Mouse (Mus musculus): ENCODE measurements around the gene Rgs3.

Gene Rgs3

DNA sequence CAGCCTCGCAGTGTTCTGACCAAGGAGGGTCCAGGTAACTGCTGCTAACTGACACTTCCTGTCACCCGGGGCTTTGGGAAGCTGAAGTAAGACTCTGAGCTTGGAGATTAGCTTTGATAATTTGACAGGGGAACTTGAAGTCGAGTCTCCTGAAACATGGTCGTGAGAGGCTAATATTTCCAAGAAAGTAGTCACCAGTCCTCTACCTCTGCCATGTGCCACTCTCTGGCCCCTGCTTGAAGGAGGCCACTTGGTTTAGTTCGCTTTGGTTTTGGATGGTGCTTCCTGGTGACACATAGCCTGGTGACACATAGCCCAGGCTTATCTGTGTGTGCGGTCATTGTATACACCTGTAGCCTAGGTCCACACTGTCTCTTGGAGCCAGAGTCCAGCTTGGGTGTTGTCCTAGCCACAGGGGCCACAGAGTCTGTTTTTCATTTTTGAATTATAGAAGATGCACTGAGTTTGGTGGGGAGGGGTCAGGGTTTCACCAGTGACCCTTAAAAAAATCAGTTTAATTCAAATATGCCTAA, at the start of gene Rgs3:
Gene Rgs3, plus strand, starts transcription at position 51 of the 533 bp plus-strand sequence.
- no peak for DNase-seq (ENCODE audit: low spot score)

DNA sequence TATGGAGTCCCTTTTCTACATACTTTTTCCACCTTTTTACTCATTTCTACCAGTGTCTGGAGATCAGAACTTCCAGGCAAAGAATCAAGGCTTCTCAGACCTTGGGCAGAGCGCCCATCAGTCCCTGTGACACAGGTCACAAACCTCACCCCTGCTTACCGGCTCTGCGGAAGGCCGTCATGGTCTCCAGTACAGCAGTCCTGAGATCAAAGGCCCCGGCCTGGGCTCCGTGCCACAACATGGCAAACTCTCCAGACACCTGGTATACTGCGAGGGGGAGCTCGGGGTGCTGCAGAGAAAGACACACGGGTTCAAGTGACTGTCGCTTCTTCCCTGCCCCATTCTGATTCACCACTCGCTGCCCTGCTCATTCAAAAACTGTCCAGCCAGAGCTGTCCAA, 49.7 kb upstream of the Rgs3 start:
- DNase-seq (ENCODE audit: low spot score), result no peak

DNA sequence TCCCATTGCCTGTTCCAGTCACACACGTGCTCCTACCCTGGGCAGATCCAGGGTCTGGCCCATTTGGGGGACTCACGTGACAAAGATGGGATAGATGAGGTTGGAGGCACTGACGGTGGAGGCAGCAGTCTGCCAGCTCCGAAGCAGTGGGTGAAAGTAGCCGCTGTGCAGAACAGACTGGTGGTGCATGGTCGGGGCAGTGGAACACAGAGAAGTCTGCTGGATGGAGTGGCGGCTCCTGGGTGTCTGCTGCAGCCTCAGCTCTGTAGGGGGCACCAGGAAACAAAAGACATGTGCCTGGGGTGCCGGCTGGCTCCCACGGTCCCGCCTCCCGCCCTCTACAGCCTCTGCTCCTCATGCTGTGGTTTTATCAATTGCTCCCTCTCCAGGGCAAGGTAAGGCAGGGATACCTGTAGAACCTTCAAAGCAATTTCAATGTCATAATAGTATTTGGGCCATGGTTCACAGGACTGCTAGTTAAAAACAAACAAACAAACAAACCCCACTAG, 45.6 kb upstream of the Rgs3 start:
- no peak for DNase-seq (ENCODE audit: low spot score)

DNA sequence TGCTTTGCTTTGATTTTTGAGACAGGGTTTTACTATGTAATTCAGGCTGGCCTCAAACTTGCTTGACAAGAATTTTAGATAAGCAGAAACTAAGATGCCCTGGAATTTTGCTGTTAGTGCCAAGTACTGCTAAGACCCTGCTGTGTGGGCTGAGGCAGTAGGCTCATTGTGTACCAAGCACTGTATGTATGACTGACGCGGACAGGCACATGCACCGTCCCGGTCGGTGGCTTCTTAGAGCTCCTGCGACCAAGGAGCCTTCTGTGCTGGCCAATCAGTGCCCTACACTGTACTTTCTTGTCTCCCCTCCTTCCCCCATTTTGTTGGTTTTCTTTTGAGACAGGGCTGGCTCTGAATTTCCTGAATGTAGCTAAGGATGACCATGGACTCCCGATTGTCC, 44.7 kb upstream of the Rgs3 start:
- DNase-seq (ENCODE audit: low spot score), result no peak

DNA sequence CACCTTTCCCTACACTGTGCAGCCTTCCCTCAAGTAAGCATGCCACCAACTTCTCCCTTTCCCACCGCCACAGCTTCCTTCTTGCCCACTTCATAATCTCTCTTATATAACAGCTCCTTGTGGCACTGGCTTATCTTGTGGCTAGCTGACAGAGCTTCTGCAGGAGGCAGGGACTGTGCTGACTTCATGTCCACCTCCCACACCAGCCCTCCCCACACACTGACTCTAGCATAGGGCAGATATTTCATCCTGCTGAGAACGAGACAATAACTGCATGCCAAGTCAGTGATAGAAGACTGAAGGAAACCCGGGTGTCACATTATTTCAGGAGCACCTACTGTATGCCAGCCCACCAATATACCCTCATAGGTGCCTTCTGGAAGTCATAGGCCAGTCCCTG, 44.2 kb upstream of the Rgs3 start:
- no peak for DNase-seq (ENCODE audit: low spot score)

DNA sequence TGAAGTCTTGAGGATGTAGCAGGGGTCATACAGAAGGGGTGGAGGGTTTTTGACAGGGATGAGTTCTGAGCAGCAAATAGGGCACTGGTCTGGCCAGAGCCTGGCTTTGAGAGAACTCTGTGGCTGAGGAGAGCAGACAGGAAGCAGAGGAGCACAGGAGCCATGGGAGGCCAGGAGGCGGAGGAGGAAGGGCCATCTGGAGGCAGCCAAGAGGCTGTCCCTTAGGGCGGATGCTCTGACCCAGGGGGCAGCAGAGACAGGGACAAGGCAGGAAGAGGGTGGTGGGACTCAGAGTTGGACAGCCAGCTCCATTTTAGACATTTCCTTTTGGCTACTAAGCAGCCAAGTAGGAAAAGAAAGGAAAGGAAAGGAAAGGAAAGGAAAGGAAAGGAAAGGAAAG, 43.6 kb upstream of the Rgs3 start:
- peak; percentile 52 for DNase-seq (ENCODE audit: low spot score)

DNA sequence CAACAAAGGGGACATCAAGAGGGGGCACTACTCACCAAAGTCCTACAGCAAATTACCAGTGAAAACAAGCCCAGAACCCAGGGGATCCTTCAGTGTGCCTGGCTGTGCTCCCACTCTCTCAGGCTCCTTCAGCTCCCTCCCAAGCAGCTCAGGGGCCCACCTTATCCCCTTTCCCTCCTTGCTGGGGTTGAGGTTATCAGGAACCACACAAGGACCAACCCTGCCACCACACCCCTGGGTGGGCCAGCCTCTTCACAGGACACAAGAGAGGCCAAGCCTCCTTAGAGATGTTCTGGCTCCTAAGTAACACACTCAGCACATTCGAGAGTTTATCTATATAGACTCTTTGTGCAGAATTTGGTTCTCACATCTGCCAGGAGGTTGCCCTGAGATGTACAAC, 43.1 kb upstream of the Rgs3 start:
- DNase-seq (ENCODE audit: low spot score), result no peak

DNA sequence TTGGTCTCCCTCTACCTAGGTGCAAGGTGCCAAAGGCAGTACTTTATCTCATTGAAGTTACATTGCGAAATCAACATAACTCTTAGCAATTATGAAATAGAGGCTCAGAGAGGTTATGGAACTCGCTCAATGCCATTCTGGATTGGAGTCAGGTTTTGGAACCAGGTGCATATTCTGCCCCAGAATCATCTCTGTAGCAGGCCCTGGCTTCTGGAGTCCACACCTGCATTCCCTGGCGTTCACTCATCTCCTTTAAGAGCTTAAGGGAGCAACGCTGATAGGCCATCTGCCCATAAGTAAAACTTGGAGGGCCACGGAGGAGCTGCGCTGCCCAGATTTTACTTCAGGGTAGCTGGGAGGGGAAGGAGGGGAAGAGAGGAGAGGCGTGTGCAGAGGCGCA, 42.6 kb upstream of the Rgs3 start:
- no peak for DNase-seq (ENCODE audit: low spot score)

DNA sequence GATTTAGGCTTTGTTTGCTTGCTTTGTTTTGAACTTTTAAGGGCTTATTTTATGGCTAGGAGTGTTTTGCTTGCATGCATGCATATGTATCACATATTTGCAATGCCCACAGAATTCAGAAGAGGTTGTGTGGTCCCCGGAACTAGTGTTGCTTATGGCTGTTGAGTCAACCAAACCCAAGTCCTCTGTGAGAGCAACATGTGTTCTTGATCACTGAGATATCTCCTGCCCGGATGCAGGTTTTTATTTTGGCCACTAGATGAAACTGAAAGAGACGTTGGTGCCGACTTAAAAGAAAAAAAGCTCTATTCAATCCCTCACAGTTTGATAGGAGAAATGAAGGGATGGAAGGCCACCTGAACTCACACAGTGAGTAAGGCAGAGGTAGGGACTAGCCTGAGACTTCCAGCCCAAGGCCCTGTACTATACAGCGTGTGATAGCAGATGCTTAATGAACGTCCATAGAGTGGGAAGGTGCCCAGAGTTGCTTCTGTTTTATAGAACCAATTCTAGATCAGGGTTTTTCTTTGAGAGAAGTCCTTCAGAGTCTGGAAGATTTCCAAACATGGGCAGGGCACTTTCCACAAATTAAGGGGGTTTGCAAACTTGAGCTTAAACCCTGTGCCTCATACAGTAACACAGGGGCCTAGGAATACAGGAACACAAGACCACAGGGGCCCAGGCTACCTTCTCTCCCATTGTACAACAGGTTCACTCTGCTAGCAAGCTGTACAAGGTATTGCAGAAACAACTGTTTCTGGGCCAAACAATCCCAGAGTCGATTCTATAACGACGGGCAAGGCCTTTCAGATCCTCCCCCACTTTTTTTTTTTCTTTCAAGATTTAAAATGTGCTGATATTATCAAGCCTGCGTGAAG, 41.9 kb upstream of the Rgs3 start:
- DNase-seq (ENCODE audit: low spot score), result no peak

DNA sequence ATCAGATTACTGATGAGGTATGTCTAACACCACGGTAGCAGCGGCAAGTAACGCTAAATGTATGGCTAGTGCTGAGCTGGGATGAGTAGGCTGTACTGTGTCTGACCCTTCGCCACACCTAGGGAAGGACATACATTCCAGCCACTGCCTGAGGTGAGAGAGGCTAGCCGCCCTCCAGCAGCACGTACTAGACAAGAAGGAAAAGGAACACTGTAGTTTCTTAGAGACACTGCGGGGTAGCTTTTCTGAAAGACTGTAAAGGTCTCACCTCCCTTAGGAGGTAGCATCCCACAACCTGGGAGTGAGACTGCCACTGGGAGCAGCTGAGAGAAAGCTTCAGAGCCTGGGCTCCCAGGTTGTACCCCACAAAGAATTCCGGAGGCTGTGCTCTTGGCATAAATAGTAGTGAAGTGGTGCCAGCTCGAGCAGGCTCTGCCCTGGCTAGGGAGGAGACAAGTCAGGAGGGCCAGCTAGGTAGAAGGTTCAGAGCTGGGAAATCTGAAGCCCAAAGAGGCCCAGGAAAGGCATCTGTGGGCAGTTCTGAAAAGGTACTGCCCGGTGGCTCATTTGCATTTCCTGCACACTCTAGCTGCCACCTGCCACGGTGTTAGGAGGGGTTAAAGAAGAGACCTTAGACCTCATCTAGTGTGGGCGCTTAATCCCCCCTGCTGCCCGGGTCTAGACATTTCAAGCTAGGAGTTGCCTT, 41.1 kb upstream of the Rgs3 start:
- DNase-seq (ENCODE audit: low spot score), result no peak

DNA sequence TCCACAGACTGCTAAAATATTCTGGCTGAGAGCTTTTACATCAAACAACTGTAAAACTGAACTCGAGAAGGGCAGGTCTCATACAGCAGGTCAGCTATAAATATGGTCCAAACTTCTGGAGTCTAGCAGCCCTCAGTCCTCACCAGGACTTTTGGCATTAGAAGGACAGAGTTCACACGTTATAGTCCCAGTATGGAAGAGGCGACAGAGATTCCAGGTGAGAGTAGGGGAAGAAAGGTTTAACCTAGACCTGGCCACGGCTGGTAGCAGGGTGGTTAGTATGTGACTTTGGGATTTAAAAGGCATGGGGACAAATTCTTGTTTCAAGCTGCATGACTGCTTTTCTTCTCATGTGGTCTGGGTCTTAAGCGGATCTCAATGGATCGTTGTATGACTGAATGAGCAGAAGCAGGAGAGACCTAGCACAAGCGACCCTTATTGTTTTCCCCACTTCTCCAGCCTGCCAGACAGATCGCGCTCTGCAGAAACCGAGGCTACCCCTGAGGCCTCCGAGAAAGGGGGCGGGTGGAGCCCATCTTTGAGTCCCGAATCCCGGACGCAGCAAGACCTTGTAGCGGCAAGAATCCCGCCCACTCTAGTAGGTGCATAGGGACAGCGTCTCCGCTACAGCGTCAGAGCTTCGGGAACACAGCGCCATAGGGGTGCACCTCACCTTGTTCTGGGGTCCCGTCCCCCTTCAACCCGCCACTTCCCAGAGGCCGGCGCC, 40.4 kb upstream of the Rgs3 start:
- no peak for DNase-seq (ENCODE audit: low spot score)

DNA sequence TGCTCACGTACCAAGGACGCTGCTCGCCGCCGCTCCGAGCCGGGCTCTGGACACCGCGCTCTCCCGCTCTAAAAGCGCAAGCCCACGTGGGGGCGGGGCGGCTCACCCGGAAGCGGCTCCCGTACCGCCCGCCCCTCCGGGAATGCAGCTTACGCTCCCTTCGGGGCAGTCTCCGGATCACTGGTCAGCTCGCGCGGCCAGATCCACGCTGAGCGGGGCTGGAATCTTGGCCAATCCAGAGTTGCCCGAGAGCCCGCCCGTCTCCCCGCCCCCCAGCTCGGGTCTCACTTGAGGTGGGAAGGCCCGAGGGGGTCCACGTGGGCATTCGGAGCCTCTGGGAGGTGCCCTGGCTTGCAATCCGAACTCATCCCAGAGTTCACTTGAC, 39.8 kb upstream of the Rgs3 start, which contains the start of gene Alad:
Gene Alad, minus strand, starts transcription at position 70 of the 385 bp plus-strand sequence.
- DNase-seq (ENCODE audit: low spot score), result peak; percentile 92

DNA sequence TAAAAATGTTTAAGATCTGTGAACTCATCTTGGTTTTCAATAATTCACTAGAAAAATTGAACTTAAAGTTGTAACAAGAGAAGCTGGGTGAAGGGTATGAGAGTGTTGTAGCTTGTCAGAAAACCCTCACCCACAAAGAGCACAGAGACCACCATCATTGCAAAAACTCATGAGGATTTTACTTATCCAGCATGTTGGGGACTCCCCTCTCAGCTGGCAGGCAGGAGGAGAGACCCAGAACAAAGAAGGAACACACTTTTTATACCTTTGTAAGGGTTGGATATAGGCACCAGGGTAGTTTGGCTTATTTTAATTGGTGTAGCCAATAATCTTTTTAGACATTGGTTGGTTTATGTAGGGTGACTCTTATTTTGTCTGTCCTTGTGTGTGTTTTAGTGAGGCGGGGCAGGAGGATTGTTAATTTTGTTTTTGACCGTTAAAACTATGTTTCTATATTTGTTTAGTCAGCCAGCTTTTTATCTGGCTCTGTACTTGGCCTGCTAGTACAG, 38.7 kb upstream of the Rgs3 start:
- no peak for DNase-seq (ENCODE audit: low spot score)

DNA sequence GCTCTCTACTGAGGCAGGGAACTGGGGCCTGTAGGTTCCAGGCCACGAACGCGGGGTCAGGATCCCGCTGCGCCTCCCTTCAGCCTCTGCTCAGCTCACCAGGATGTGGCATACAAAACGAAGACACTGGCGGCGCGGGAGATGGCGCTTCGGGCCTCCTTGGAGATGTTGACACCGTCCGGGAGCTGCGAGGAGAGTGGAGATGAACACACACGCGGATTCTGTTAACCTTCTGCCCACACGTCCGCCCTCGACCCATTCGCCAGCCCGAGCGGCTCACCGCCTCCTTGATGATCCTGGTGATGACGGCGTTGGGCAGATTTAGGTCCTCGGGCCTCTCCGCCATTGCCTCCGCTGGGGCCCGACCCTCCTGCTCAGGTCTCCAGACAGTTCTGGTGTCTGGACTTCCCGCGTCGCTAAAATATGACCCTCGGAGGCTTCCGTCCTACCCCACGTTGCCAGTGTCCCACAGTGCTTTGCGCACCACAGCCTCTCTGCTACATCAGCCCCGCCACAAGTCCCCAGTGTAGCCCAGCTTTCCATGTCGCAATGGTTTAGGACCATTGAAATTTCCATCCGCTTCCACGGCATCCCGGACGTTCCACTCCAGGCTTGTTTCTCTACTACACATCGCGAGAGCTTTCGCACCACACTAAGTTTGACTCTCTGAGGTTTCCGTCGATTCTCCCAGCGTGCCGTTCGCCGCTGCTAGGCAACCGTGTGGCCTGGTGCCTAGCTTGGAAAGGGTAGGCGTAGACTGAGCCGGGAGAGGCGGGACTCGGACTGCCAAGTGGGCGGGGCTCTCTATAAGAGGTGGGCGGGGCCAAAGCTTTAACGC, 34.8 kb upstream of the Rgs3 start, which contains the start of the genes Pole3 and 4933430I17Rik:
Gene Pole3, minus strand, starts transcription at position 418 of the 838 bp plus-strand sequence.
Gene 4933430I17Rik, plus strand, starts transcription at position 719 of the 838 bp plus-strand sequence.
- DNase-seq (ENCODE audit: low spot score), result peak; percentile 99

DNA sequence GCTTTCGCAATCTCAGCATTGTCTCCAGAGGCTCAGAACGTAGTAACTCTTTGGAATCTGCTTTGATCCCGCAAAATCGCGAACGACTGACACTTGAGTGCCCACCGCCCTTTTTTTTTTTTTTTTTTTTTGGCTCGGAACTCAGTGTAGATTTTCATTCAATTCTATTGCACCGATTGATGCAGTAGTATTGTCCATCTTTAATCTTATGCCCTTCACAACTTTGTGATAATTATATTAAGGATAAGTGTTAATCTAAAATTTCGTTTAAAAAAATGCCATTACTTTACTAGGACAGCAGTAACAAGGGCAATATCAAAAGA, 34.2 kb upstream of the Rgs3 start:
- DNase-seq (ENCODE audit: low spot score), result no peak

DNA sequence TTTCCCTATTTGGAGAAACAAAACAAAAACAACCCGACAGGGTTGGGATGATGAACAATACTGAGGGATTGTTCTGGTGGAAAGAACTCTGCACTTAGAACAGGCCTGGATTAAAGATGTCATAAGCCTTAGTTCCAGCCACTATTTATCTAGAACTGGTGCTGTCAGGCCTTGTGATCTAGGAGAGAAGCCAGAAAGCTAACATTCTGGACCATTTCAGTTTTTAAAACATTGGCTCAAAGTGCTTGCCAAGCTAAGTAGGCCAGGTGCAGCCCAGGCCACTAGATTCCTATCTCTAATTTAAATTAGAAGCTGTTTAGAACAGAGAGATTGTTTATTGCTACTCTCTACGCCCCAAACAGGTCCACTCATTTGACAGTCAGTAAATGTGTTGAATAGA, 33.4 kb upstream of the Rgs3 start:
- no peak for DNase-seq (ENCODE audit: low spot score)

DNA sequence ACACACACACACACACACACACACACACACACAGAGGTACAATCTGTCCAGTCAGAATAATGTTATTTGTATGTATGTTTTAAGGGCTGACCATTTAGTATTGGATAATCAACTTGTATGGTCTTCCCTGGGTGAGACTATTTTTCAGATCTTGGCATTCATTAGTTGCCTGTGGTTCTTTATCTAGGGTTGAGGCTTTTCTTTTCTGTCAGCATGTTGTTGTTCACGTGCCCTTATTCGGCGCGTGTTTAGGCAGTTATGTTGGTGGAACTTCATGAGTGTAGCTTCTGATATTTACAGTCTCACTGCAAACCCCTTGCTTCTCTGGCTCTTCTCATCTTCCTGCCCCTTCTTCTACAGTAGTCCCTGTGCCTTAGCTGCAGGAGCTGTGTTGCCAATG, 32.0 kb upstream of the Rgs3 start:
- DNase-seq (ENCODE audit: low spot score), result no peak

DNA sequence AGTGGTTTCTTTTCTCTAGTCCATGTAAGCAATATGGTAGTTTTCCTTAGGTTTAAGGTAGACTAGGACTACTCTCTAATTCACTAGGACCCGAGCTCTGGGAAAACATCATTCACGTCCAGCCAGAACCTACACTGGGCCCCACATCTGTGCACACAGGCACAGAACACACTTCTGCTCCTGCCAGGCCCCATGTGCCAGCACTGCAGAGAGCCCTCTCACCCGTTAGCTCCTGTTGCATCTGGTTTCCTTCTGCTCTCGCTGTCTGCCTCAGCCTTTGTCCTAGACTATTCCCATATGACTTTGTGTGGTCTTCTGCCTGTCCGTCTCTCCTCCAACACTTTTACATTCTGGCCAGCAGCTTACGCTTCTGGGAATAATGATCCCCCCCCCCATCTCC, 25.9 kb upstream of the Rgs3 start:
- DNase-seq (ENCODE audit: low spot score), result no peak

DNA sequence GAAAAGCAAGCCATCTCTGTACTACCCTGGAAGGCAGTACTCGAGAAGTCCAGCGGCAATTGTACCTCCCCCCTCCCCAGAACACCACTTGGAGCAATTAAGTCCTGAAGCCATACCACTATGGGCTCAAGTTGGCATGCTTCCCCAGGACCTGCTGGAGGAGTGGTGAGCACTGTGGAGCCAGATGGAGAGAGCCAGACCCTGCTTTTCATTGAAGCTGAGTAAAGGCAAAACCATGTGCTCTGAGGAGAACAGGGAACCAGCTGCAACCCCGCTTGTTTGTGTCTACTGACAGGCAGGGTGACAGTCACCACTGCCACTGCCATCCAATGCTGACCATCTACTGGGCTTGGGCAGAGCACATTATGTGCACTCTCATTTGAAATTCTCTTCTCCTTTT, 17.8 kb upstream of the Rgs3 start:
- DNase-seq (ENCODE audit: low spot score), result no peak

DNA sequence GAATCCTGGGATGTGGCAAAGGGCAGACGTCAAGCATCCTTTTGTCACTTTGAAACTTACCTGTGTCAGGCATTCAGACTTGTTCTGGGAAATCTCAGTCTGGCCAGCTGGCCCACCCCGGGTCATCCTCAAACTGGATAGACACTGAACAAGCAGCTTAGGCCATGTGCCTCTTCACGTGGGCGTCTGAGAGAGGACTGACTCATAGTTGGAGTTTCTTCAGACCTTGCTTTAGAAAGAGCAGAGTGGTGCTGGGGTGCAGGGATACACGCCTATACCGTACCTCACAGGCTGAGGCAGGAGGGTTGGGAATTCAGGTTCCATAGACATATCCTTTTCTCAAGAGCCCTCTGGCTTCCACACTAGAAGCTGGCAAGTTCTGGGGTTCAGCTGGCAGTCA, 15.9 kb upstream of the Rgs3 start:
- no peak for DNase-seq (ENCODE audit: low spot score)

DNA sequence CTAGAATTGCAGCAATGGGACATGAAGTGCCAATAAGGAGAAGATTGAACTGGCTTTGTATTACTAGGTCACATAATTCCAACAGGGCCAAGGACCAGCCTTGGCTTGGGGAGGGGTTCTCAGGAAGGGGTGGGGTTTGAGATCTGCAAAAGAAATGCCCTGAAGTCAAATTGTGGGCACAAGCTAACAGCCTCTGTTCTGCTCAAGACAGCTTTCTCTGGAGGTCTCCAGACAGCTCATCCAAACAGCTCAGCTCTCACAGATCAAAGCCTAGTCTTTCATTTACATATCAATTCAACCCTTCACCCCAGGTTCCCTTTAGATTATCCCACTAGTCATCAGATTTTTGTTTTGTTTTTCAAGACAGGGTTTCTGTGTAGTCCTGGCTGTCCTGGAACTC, 14.8 kb upstream of the Rgs3 start:
- DNase-seq (ENCODE audit: low spot score), result no peak

Data from embryo, embryonic 10 days (tissue).